Mouse (Mus musculus): ENCODE results near the gene Tagln2. TPM values are rescaled to one million over a fixed set of nuclear protein-coding genes. Genes with fewer than 3 reads are reported as not detected.

The Tagln2 gene
- polyA plus RNA-seq, 1 experiment from 2014 or later = 374 TPM

- 0 out of 2 replicates have a peak overlapping the region, but pooled peaks have one; percentile 22 for H3K27ac ChIP-seq (ENCODE audit: low read depth, low read length)
- H3K9ac ChIP-seq (ENCODE audit: low read depth, low read length) = no peak overlapping the region
- H3K4me3 ChIP-seq (ENCODE audit: low read depth, low read length) = no peak overlapping the region
- H3K27me3 ChIP-seq (replicated peaks; ENCODE audit: control insufficient read depth, insufficient read depth, low read length) = no peaks in the 10 kb centered on the region
- no peak for TF ChIP-seq CTCF (IDR thresholded peaks at IDR 0.05; ENCODE audit: low read depth)
- ATAC-seq = peak; percentile 36
- no peaks in the 10 kb centered on the region for H3K9me3 ChIP-seq (ENCODE audit: control insufficient read depth)
- H3K4me1 ChIP-seq (replicated peaks; ENCODE audit: control insufficient read depth, insufficient read depth, low read length) = 0 out of 2 replicates have a peak, but pooled peaks cover 3% of the 10 kb centered on the region
- peak overlapping the region; percentile 3 for H3K4me2 ChIP-seq (replicated peaks; ENCODE audit: low read depth)
- WGBS = 52% methylated on average over 7 of the region's 7 CpGs
- H3K36me3 ChIP-seq (ENCODE audit: control insufficient read depth, insufficient read depth) = peaks cover 46% of the 10 kb centered on the region
Measured at GRCm38 (mm10) chr1:172488831-172489230, 11.0 kb upstream of the Tagln2 start.

- H3K4me1 ChIP-seq (replicated peaks; ENCODE audit: control insufficient read depth, insufficient read depth, low read length) = 0 out of 2 replicates have a peak, but pooled peaks cover 3% of the 10 kb centered on the region
- peak overlapping the region; percentile 54 for H3K4me2 ChIP-seq (replicated peaks; ENCODE audit: low read depth)
- ATAC-seq = peak; percentile 23; the same call in 1 of the 2 replicates
- no peak overlapping the region for H3K4me3 ChIP-seq (ENCODE audit: low read depth, low read length)
- H3K27ac ChIP-seq (ENCODE audit: low read depth, low read length) = peak overlapping the region; percentile 22; the same call in 1 of the 2 replicates
- no peaks in the 10 kb centered on the region for H3K9me3 ChIP-seq (ENCODE audit: control insufficient read depth)
- no peak for TF ChIP-seq CTCF (IDR thresholded peaks at IDR 0.05; ENCODE audit: low read depth)
- no peaks in the 10 kb centered on the region for H3K27me3 ChIP-seq (replicated peaks; ENCODE audit: control insufficient read depth, insufficient read depth, low read length)
- 38% methylated on average over 12 of the region's 12 CpGs for WGBS
- H3K9ac ChIP-seq (ENCODE audit: low read depth, low read length) = no peak overlapping the region
- peaks cover 42% of the 10 kb centered on the region for H3K36me3 ChIP-seq (ENCODE audit: control insufficient read depth, insufficient read depth)
Measured at GRCm38 (mm10) chr1:172489585-172490250, 10.1 kb upstream of the Tagln2 start.

- Histone ChIP-seq H3K4me1 (replicated peaks; ENCODE audit: control insufficient read depth, insufficient read depth, low read length) (0 out of 2 replicates have a peak, but pooled peaks cover 3% of the 10 kb centered on the region), H3K27ac (ENCODE audit: low read depth, low read length) (peak overlapping the region; percentile 2; the same call in 1 of the 2 replicates), H3K4me3 (ENCODE audit: low read depth, low read length) (no peak overlapping the region), H3K36me3 (ENCODE audit: control insufficient read depth, insufficient read depth) (peaks cover 44% of the 10 kb centered on the region), H3K27me3 (replicated peaks; ENCODE audit: control insufficient read depth, insufficient read depth, low read length) (no peaks in the 10 kb centered on the region), H3K9ac (ENCODE audit: low read depth, low read length) (no peak overlapping the region), H3K9me3 (ENCODE audit: control insufficient read depth) (no peaks in the 10 kb centered on the region), H3K4me2 (replicated peaks; ENCODE audit: low read depth) (peak overlapping the region; percentile 54)
- ATAC-seq = peak; percentile 40
- peak; percentile 99 for TF ChIP-seq CTCF (IDR thresholded peaks at IDR 0.05; ENCODE audit: low read depth)
- WGBS = 12% methylated on average over 10 of the region's 10 CpGs
Measured at GRCm38 (mm10) chr1:172490261-172490661, 9.6 kb upstream of the Tagln2 start.

- peaks cover 55% of the 10 kb centered on the region for H3K36me3 ChIP-seq (ENCODE audit: control insufficient read depth, insufficient read depth)
Measured at GRCm38 (mm10) chr1:172492047-172492446, 7.8 kb upstream of the Tagln2 start.

GRCm38 (mm10) chr1:172493516-172493915, 6.3 kb upstream of the Tagln2 start:
- Histone ChIP-seq H3K4me1 (replicated peaks; ENCODE audit: control insufficient read depth, insufficient read depth, low read length) (no peaks in the 10 kb centered on the region), H3K9ac (ENCODE audit: low read depth, low read length) (no peak overlapping the region), H3K36me3 (ENCODE audit: control insufficient read depth, insufficient read depth) (peaks cover 69% of the 10 kb centered on the region), H3K27me3 (replicated peaks; ENCODE audit: control insufficient read depth, insufficient read depth, low read length) (no peaks in the 10 kb centered on the region), H3K4me2 (replicated peaks; ENCODE audit: low read depth) (no peak overlapping the region), H3K9me3 (ENCODE audit: control insufficient read depth) (no peaks in the 10 kb centered on the region), H3K4me3 (ENCODE audit: low read depth, low read length) (no peak overlapping the region), H3K27ac (ENCODE audit: low read depth, low read length) (no peak overlapping the region)
- no peak for TF ChIP-seq CTCF (IDR thresholded peaks at IDR 0.05; ENCODE audit: low read depth)
- no peak for ATAC-seq
- 64% methylated on average over 6 of the region's 6 CpGs for WGBS

More at GRCm38 (mm10) chr1:172492047-172492446, 7.8 kb upstream of the Tagln2 start:
- Histone ChIP-seq H3K4me1 (replicated peaks; ENCODE audit: control insufficient read depth, insufficient read depth, low read length) (0 out of 2 replicates have a peak, but pooled peaks cover 3% of the 10 kb centered on the region), H3K9ac (ENCODE audit: low read depth, low read length) (no peak overlapping the region), H3K9me3 (ENCODE audit: control insufficient read depth) (no peaks in the 10 kb centered on the region), H3K27me3 (replicated peaks; ENCODE audit: control insufficient read depth, insufficient read depth, low read length) (no peaks in the 10 kb centered on the region), H3K4me3 (ENCODE audit: low read depth, low read length) (no peak overlapping the region), H3K27ac (ENCODE audit: low read depth, low read length) (no peak overlapping the region), H3K4me2 (replicated peaks; ENCODE audit: low read depth) (no peak overlapping the region)
- ATAC-seq = no peak
- WGBS = 89% methylated on average over 8 of the region's 8 CpGs
- no peak for TF ChIP-seq CTCF (IDR thresholded peaks at IDR 0.05; ENCODE audit: low read depth)

- H3K9ac ChIP-seq (ENCODE audit: low read depth, low read length) = no peak overlapping the region
- no peak overlapping the region for H3K4me2 ChIP-seq (replicated peaks; ENCODE audit: low read depth)
- WGBS = 78% methylated on average over 17 of the region's 17 CpGs
- TF ChIP-seq CTCF (IDR thresholded peaks at IDR 0.05; ENCODE audit: low read depth) = no peak
- peaks cover 68% of the 10 kb centered on the region for H3K36me3 ChIP-seq (ENCODE audit: control insufficient read depth, insufficient read depth)
- ATAC-seq = no peak
- H3K27me3 ChIP-seq (replicated peaks; ENCODE audit: control insufficient read depth, insufficient read depth, low read length) = no peaks in the 10 kb centered on the region
- no peaks in the 10 kb centered on the region for H3K4me1 ChIP-seq (replicated peaks; ENCODE audit: control insufficient read depth, insufficient read depth, low read length)
- no peak overlapping the region for H3K4me3 ChIP-seq (ENCODE audit: low read depth, low read length)
- H3K27ac ChIP-seq (ENCODE audit: low read depth, low read length) = no peak overlapping the region; the same call in 1 of the 2 replicates
- H3K9me3 ChIP-seq (ENCODE audit: control insufficient read depth) = no peaks in the 10 kb centered on the region
Measured at GRCm38 (mm10) chr1:172496030-172496429, 3.8 kb upstream of the Tagln2 start.
